Mouse (Mus musculus): Measurements from ENCODE around the gene Tut1.

DNA sequence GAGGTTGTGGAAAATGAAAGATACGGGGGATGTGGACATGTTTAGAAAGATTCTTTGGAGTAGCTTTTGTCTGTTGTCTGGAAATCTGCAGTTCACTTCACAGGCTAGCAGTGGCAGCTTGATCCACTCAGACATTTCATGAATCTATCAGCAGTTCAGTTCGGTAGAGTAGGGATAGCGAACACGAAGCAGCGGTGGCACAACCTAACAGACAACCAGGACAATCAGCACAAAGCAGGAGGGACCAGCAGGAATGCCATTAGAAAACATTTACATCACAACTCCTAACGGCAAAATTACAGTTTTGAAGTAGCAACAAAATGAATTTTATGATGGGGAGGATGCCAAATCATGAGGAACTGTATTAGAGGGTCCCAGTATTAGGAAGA lies 34.0 kb upstream of the Tut1 start:
- TF ChIP-seq ZNF384 (IDR thresholded peaks at IDR 0.05; ENCODE audit: low read depth, low read length) (no peak), MAFK (IDR thresholded peaks at IDR 0.05; ENCODE audit: insufficient read depth, low read depth, low read length) (no peak), ZC3H11A (IDR thresholded peaks at IDR 0.05; ENCODE audit: borderline replicate concordance, low read depth, low read length) (0 out of 2 replicates have a peak, but pooled peaks have one; percentile 0), HCFC1 (IDR thresholded peaks at IDR 0.05; ENCODE audit: borderline replicate concordance, insufficient read depth, low read length) (no peak)
